Mouse (Mus musculus) ES-Bruce4 (cell line): ENCODE results near the gene Grin3b.

Experiments used
- CTCF ChIP-seq: IDR thresholded peaks from one replicate; pipeline ENCODE4 v1.8.1; 2011; ENCODE audit warnings: low read depth, low read length
- EP300 ChIP-seq: IDR thresholded peaks from 2 replicates; pipeline ENCODE4 v1.6.1; 2011; ENCODE audit warnings: low read depth, low read length; ENCODE audit not compliant: insufficient read depth
- POLR2A ChIP-seq: IDR thresholded peaks from one replicate; pipeline ENCODE4 v1.8.1; 2011; ENCODE audit warnings: low read length; ENCODE audit not compliant: insufficient read depth

GRCm38 (mm10) chr10:79965325-79965724, 5.2 kb upstream of the Grin3b start:
- TF ChIP-seq POLR2A, result no peak
- no peak for TF ChIP-seq CTCF
- TF ChIP-seq EP300, result no peak
